21 mouse cellular contexts compared by ENCODE assay signal in the genomic region with DNA sequence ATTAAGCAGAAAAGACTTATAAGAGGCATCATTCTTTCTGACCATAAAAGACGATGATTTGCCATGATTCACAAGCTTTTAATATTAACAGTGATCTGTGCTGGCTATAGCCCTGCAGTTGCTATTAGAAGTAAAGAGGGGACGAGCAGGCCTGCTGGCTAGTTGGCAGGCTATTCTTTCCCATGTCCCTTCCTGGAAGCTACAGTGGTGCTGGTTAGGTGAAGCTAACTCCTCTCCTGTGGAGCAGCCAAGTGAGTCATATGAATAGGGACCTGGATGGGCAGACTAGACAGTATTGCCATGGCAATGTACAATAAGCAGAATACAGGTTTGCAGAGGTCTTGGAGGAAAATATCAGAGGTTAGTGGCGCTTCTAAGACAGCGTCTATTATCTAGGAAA.
"Had no signal": no experiment of that assay in that cellular context is flagged by ENCODE, and none has a peak within 500 bp of the region (broad histone marks: within the 10 kb centered on the region; RNA-seq: fewer than 3 reads in every experiment).

No protein-coding gene starts in this region.

- H3K27me3 ChIP-seq: kidney, embryonic 15.5 days; midbrain, embryonic 12.5 days; midbrain, embryonic 15.5 days; neural tube, embryonic 12.5 days; neural tube, embryonic 15.5 days had no signal

- DNase-seq: kidney, postnatal 10 days; kidney, postnatal 36 days; layer of hippocampus, postnatal 36 days; liver, postnatal 0 days; right cerebral cortex, adult 18-20 months; right cerebral cortex, postnatal 14 days; right cerebral cortex, postnatal 4 days; thymus, adult 2 months; thymus, postnatal 14 days; thymus, postnatal 4 days had no signal

- ATAC-seq: liver, postnatal 0 days; lung, postnatal 0 days; midbrain, embryonic 15.5 days had no signal

- H3K36me3 ChIP-seq: kidney, embryonic 15.5 days; midbrain, embryonic 12.5 days; midbrain, embryonic 15.5 days; neural tube, embryonic 12.5 days; neural tube, embryonic 15.5 days had no signal

- H3K4me1 ChIP-seq: kidney, embryonic 15.5 days; midbrain, embryonic 12.5 days; midbrain, embryonic 15.5 days; neural tube, embryonic 12.5 days; neural tube, embryonic 15.5 days had no signal

- H3K9ac ChIP-seq: kidney, embryonic 15.5 days; liver, embryonic 14.5 days; liver, postnatal 0 days; lung, embryonic 14.5 days; midbrain, embryonic 12.5 days; midbrain, embryonic 15.5 days; neural tube, embryonic 12.5 days; neural tube, embryonic 15.5 days had no signal

- H3K4me2 ChIP-seq: kidney, embryonic 15.5 days; lung, embryonic 14.5 days; midbrain, embryonic 12.5 days; midbrain, embryonic 15.5 days; neural tube, embryonic 12.5 days; neural tube, embryonic 15.5 days had no signal

- H3K9me3 ChIP-seq: kidney, embryonic 15.5 days; midbrain, embryonic 12.5 days; midbrain, embryonic 15.5 days; neural tube, embryonic 12.5 days; neural tube, embryonic 15.5 days had no signal

- H3K4me3 ChIP-seq: kidney, embryonic 15.5 days; left cerebral cortex, adult 2 months; midbrain, embryonic 12.5 days; midbrain, embryonic 15.5 days; neural tube, embryonic 12.5 days; neural tube, embryonic 15.5 days had no signal

- H3K27ac ChIP-seq: kidney, embryonic 15.5 days; left cerebral cortex, adult 2 months; liver, embryonic 14.5 days; macrophage; midbrain, embryonic 12.5 days; midbrain, embryonic 15.5 days; neural tube, embryonic 12.5 days; neural tube, embryonic 15.5 days; stomach, postnatal 0 days had no signal
